Mouse (Mus musculus) MEL (cell line): Measurements from ENCODE around the gene Gm11627. TPM values are rescaled to one million over a fixed set of nuclear protein-coding genes. Genes with fewer than 3 reads are reported as not detected.

Experiments used
- DNase-seq: peaks from one replicate; pipeline ENCODE4 v3.0.0; 2011; ENCODE audit warnings: low read depth, low spot score
- H3K27ac ChIP-seq: 2 replicates; pipeline ENCODE4 v1.5.1; 2012; ENCODE audit warnings: low read depth, mild to moderate bottlenecking, control low read depth, low read length, moderate library complexity; ENCODE audit not compliant: control insufficient read depth
- H3K27me3 ChIP-seq, 2 experiments: fragments of 150-350 bp in 1 of 2; sonication (generic) in 1 of 2; 2 replicates each; pipeline ENCODE4 v1.6.1; 2012; ENCODE audit warnings: low read length in 2 of 2, mild to moderate bottlenecking in 2 of 2, improper control_type of control experiment in 1 of 2, moderate library complexity in 1 of 2; ENCODE audit not compliant: insufficient read depth in 2 of 2, control insufficient read depth in 1 of 2
- H3K36me3 ChIP-seq, 2 experiments: 2 replicates each; pipeline ENCODE4 v1.6.1; 2012 to 2014; ENCODE audit warnings: low read length in 2 of 2, improper control_type of control experiment in 1 of 2, inconsistent platforms in 1 of 2, mild to moderate bottlenecking in 1 of 2; ENCODE audit not compliant: insufficient read depth in 2 of 2, control insufficient read depth in 1 of 2
- H3K4me1 ChIP-seq, 2 experiments: fragments of 150-350 bp in 1 of 2; sonication (generic) in 1 of 2; 2 replicates each; pipeline ENCODE4 v1.6.1; 2012; ENCODE audit warnings: low read length in 2 of 2, improper control_type of control experiment in 1 of 2, mild to moderate bottlenecking in 1 of 2; ENCODE audit not compliant: insufficient read depth in 2 of 2, control insufficient read depth in 1 of 2
- H3K4me3 ChIP-seq, 2 experiments: fragments of 150-350 bp in 1 of 2; sonication (generic) in 1 of 2; 2 replicates each; pipeline ENCODE4 v1.5.1; 2012; ENCODE audit warnings: low read depth in 2 of 2, low read length in 2 of 2, mild to moderate bottlenecking in 2 of 2, moderate library complexity in 2 of 2, control low read depth in 1 of 2, improper control_type of control experiment in 1 of 2; ENCODE audit not compliant: control insufficient read depth in 1 of 2, insufficient read depth in 1 of 2
- H3K79me2 ChIP-seq: 2 replicates; pipeline ENCODE4 v1.6.1; 2012; ENCODE audit warnings: mild to moderate bottlenecking, low read length, moderate library complexity; ENCODE audit not compliant: control insufficient read depth, poor library complexity, insufficient read depth
- H3K9ac ChIP-seq: 2 replicates; pipeline ENCODE4 v1.6.1; 2012; ENCODE audit warnings: low read depth, mild to moderate bottlenecking, control low read depth, low read length, moderate library complexity; ENCODE audit not compliant: control insufficient read depth, poor library complexity, severe bottlenecking
- H3K9me3 ChIP-seq: fragments of 150-350 bp; sonication (generic); replicated peaks from 2 replicates; pipeline ENCODE4 v1.6.1; 2012; ENCODE audit warnings: mild to moderate bottlenecking, low read length, improper control_type of control experiment, moderate library complexity; ENCODE audit not compliant: insufficient read depth
- CHD2 ChIP-seq: IDR thresholded peaks from 2 replicates; pipeline ENCODE4 v1.6.1; 2011; ENCODE audit warnings: low read length, improper control_type of control experiment
- CTCF ChIP-seq, 3 experiments: IDR thresholded peaks in 2 of 3; conservative IDR thresholded peaks in 1 of 3; 2 replicates each; pipeline ENCODE4 v1.5.1; 2011 to 2012; ENCODE audit warnings: low read length in 3 of 3, low read depth in 2 of 3, mild to moderate bottlenecking in 2 of 3, improper control_type of control experiment in 1 of 3, inconsistent platforms in 1 of 3, mixed read lengths in 1 of 3, moderate library complexity in 1 of 3; ENCODE audit not compliant: control insufficient read depth in 1 of 3, insufficient read depth in 1 of 3, poor library complexity in 1 of 3, severe bottlenecking in 1 of 3
- ELF1 ChIP-seq: IDR thresholded peaks from 2 replicates; pipeline ENCODE4 v1.6.1; 2014; ENCODE audit warnings: low read depth, mild to moderate bottlenecking, inconsistent platforms, low read length, improper control_type of control experiment, moderate library complexity
- EP300 ChIP-seq, 2 experiments: IDR thresholded peaks; 2 replicates each; pipeline ENCODE4 v1.6.1; 2011; ENCODE audit warnings: improper control_type of control experiment in 2 of 2, low read length in 2 of 2, low read depth in 1 of 2, mild to moderate bottlenecking in 1 of 2
- ETS1 ChIP-seq: IDR thresholded peaks from 2 replicates; pipeline ENCODE4 v1.6.1; 2012; ENCODE audit warnings: low read depth, mild to moderate bottlenecking, inconsistent platforms, low read length, improper control_type of control experiment, moderate library complexity
- GATA1 ChIP-seq: IDR thresholded peaks from 2 replicates; pipeline ENCODE4 v1.6.1; 2011; ENCODE audit warnings: low read depth, low read length, improper control_type of control experiment
- MAFK ChIP-seq: IDR thresholded peaks from 2 replicates; pipeline ENCODE4 v1.6.1; 2011; ENCODE audit warnings: low read depth, mild to moderate bottlenecking, low read length, improper control_type of control experiment, borderline replicate concordance
- MYC ChIP-seq: IDR thresholded peaks from 2 replicates; pipeline ENCODE4 v1.6.1; 2011; ENCODE audit warnings: low read depth, mild to moderate bottlenecking, low read length, improper control_type of control experiment, moderate library complexity
- NRF1 ChIP-seq: IDR thresholded peaks from 2 replicates; pipeline ENCODE4 v1.6.1; 2014; ENCODE audit warnings: low read depth, mild to moderate bottlenecking, inconsistent platforms, low read length, improper control_type of control experiment, moderate library complexity; ENCODE audit not compliant: poor library complexity, insufficient read depth, severe bottlenecking
- POLR2A ChIP-seq, 2 experiments: IDR thresholded peaks; 2 replicates each; pipeline ENCODE4 v1.6.1; 2011 to 2012; ENCODE audit warnings: low read length in 2 of 2, mild to moderate bottlenecking in 2 of 2, control low read depth in 1 of 2, improper control_type of control experiment in 1 of 2, low read depth in 1 of 2, moderate library complexity in 1 of 2; ENCODE audit not compliant: control insufficient read depth in 1 of 2, insufficient read depth in 1 of 2, poor library complexity in 1 of 2
- TAL1 ChIP-seq: IDR thresholded peaks from 2 replicates; pipeline ENCODE4 v1.6.1; 2012; ENCODE audit warnings: mild to moderate bottlenecking, inconsistent platforms, low read length, moderate library complexity, mixed read lengths
- UBTF ChIP-seq: IDR thresholded peaks from 2 replicates; pipeline ENCODE4 v1.6.1; 2012; ENCODE audit warnings: low read depth, mild to moderate bottlenecking, inconsistent platforms, low read length, improper control_type of control experiment, moderate library complexity, borderline replicate concordance; ENCODE audit not compliant: insufficient read depth
- ZNF384 ChIP-seq: IDR thresholded peaks from 2 replicates; pipeline ENCODE4 v1.6.1; 2012; ENCODE audit warnings: low read depth, mild to moderate bottlenecking, inconsistent platforms, low read length, improper control_type of control experiment
- polyA plus RNA-seq, 2 experiments: library from polyadenylated mRNA; stranded (reverse) in 1 of 2; unstranded in 1 of 2; fragments of >175 nt in 1 of 2; fragments of >200 nt in 1 of 2; gene quantifications; 2 replicates each; pipeline versions ENCODE4 v1.2.1 to v1.2.4; 2012; ENCODE audit warnings: low replicate concordance in 2 of 2, low read depth in 1 of 2; ENCODE audit not compliant: insufficient read length in 2 of 2, insufficient read depth in 1 of 2, missing spikeins in 1 of 2
- total RNA-seq: library from RNA; depleted of rRNA; stranded (reverse); fragments of 300-350 nt; gene quantifications from 2 replicates; pipeline ENCODE4 v1.2.3, GENCODE M21; 2012

Gene Gm11627
- total and polyA plus RNA-seq, 3 experiments: 0.13 to 0.35 TPM; not detected in 1

DNA sequence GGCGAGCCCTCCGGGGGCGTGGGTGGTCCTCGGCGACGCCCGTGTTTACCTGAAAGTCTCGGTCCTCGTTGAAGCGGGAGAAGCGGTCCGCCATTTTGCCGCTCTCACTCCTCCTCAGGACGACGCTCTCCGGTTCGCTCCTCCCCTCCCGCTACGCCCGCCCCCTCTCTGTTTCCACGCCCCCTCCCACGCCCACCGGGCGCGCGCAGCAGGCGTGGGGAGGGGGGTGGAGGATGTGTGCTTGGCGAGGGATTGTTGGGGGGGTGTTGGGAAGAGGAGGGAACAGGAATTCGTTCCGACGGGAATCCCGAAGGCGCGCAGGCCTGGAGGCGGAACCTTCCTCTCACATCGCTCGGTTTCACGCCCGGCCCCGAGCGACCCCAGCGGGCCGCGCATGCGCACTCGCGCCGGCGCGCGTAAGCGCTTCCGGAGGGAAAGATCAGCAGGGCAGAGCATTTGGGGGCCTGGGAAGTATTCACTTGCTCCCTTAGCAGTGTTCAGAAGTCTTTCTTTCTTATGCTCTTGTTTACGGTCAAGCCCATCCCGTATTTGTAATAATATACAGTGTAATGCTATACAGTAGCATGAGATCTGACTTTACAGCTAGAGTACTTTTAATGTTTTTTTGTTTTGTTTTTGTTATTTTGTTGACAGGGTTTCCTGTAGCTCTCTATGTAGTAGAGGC, 23.1 kb downstream of the Gm11627 start, which contains the start of gene Gpatch8 (continued):
- TF ChIP-seq ETS1 (peak; percentile 40; the same call in 1 of the 2 replicates), TAL1 (no peak), EP300 (IDR thresholded peaks at IDR 0.05; ENCODE audit: low read depth in 1 of 2, low read length in 2 of 2) (peak in 1 of 2 experiments; percentile 22; a peak in 1 of 4 replicates), CHD2 (no peak), NRF1 (peak; percentile 96), UBTF (no peak), POLR2A (IDR thresholded peaks at IDR 0.05; ENCODE audit: control insufficient read depth in 1 of 2, insufficient read depth in 1 of 2, low read depth in 1 of 2, low read length in 2 of 2, poor library complexity in 1 of 2) (peak; percentile 87 to 97), GATA1 (no peak; the same call in 1 of the 2 replicates), MAFK (no peak), ELF1 (peak; percentile 91), MYC (peak; percentile 80), ZNF384 (peak; percentile 16; the same call in 1 of the 2 replicates)
- TF ChIP-seq, all 39 proteins: peak for 25

DNA sequence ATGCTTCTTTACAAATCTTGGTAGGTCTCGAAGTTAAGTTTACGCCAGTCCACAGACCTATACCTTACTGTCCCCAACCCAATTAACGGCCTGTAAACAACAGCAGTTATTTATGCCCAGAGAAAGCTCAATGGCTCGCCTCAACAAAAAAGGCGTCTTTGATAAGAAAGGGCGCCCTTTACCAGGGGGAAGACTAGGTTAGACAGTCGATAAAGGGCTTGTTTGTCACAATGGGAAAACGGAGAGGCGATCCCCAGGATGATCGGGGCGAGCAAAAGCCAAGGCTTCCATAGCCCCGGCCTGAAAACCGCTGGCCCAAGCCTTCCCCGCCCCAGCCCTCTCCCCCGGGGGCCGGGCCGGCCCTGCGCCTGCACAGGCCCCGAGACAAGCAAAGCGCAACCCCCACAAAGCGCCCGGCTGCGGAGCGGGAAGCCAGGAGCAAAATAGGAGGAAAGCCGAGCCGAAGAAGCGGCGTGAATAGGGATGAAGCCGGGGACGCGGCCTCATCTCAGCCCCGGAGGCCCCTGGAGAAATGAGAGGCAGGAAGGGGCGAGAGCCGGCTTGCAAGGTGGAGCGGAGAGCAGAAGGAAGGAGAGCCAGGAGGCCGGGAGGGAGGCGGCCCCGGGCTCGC, 23.7 kb downstream of the Gm11627 start:
- H3K79me2 ChIP-seq: peaks cover 40% of the 10 kb centered on the region
- no peak for DNase-seq
- TF ChIP-seq MAFK (no peak), UBTF (0 out of 2 replicates have a peak, but pooled peaks have one; percentile 87)
- TF ChIP-seq, all 39 proteins: peak for 1

DNA sequence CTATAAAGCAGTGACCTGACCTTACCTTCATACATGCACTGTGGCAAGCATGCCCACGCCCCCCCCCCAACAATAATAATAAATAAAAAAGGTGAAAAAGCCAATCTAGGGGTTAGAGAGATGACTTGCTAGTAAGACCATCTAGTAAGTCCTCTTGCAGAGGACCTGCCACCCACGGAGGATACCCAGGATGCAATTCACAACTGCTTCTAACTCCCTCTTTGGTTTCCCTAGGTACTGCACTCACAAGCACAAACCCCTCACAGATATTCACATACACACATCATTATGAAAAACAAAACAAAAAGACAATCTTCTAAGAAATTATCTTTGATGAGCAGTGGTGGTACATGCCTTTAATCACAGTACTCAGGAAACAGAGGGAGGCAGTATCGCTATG, 27.2 kb downstream of the Gm11627 start:
- peaks cover 13 to 14% of the 10 kb centered on the region in 2 experiments for H3K4me1 ChIP-seq
- H3K79me2 ChIP-seq: peaks cover 67% of the 10 kb centered on the region
- no peaks in the 10 kb centered on the region for H3K9me3 ChIP-seq
- TF ChIP-seq CTCF (IDR thresholded peaks at IDR 0.05 in 2 of 3, conservative IDR thresholded peaks at IDR 0.05 in 1 of 3; ENCODE audit: control insufficient read depth in 1 of 3, insufficient read depth in 1 of 3, low read depth in 2 of 3, low read length in 3 of 3, poor library complexity in 1 of 3, severe bottlenecking in 1 of 3) (peak in 1 of 3 experiments; percentile 31; a peak in 3 of 6 replicates), GATA1 (no peak), UBTF (no peak)
- no peak overlapping the region for H3K9ac ChIP-seq
- DNase-seq: peak; percentile 58
- H3K36me3 ChIP-seq: peaks cover 9 to 33% of the 10 kb centered on the region in 2 experiments; a peak in 3 of 4 replicates
- no peaks in the 10 kb centered on the region for H3K27me3 ChIP-seq
- H3K27ac ChIP-seq: no peak overlapping the region
- no peak overlapping the region for H3K4me3 ChIP-seq

More for the DNA sequence above, 23.7 kb downstream of the Gm11627 start:
- Histone ChIP-seq H3K9me3 (no peaks in the 10 kb centered on the region), H3K9ac (peak overlapping the region; percentile 91), H3K4me3 (peak overlapping the region; percentile 82 to 84), H3K4me1 (peaks cover 13 to 15% of the 10 kb centered on the region in 2 experiments), H3K36me3 (peaks cover 2 to 31% of the 10 kb centered on the region in 2 experiments; a peak in 3 of 4 replicates), H3K27ac (peak overlapping the region; percentile 71), H3K27me3 (no peaks in the 10 kb centered on the region)
